Mouse (Mus musculus) left cerebral cortex, adult 2 months (tissue): Measurements from ENCODE around the gene Jsrp1. TPM values are rescaled to one million over a fixed set of nuclear protein-coding genes. Genes with fewer than 3 reads are reported as not detected.
A peak's percentile ranks its signal among the peaks of the same experiment; 100 is the strongest.
"Not testable (repeated sequence)": the region's sequence is repeated elsewhere in the genome, so short reads cannot be mapped to it uniquely, and the experiment has no call there.

ENCODE experiments used
- DNase-seq, 2 experiments: peaks; one replicate each; pipeline ENCODE4 v3.0.0; 2021 to 2022; ENCODE audit warnings: low spot score in 2 of 2, mixed read lengths in 1 of 2; ENCODE audit errors: extremely low spot score in 1 of 2
- H3K27ac ChIP-seq: fragments of 200-600 bp; 2 replicates; pipeline ENCODE4 v1.8.1; 2022
- H3K4me3 ChIP-seq: fragments of 200-600 bp; 2 replicates; pipeline ENCODE4 v1.8.1; 2022
- CTCF ChIP-seq: fragments of 200-600 bp; IDR thresholded peaks from 2 replicates; pipeline ENCODE4 v1.8.1; 2022; ENCODE audit warnings: antibody characterized with exemption, mild to moderate bottlenecking, moderate library complexity
- intact Hi-C: fragments of 180-260 bp; cut with DNase I; formaldehyde crosslinking; loops from one replicate; pipeline ENCODE4 v1.15.1; 2025
- total RNA-seq, 2 experiments: library from RNA; stranded (reverse); gene quantifications; 2 replicates each; pipeline ENCODE4 v1.2.3; 2021

The Jsrp1 gene
- total RNA-seq, 2 experiments from 2014 or later, result 5.9 to 7.4 TPM

DNA sequence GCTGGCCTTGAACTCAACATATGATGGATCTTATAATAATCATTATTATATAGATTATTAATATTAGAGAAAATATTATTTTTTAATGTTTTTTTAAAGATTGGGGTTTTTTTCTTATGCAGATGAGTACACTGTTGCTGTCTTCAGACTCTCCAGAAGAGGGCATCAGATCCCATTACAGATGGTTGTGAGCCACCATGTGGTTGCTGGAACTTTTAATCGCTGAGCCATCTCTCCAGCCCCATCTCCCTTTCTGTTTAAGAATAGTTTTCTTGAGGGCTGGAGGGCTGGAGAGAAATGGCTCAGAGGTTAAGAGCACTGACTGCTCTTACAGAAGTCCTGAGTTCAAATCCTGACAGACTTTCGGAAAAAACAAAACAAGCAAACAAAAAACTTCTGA lies 8.7 kb upstream of the Jsrp1 start:
- intact Hi-C loops, result loop anchor here (2.0 kb wide), 1 partner anchor 59 kb away; no protein-coding TSS in a partner anchor
- TF ChIP-seq CTCF, result peak; percentile 84
- Histone ChIP-seq H3K4me3 (no peak overlapping the region), H3K27ac (no peak overlapping the region)
- no peak for DNase-seq

DNA sequence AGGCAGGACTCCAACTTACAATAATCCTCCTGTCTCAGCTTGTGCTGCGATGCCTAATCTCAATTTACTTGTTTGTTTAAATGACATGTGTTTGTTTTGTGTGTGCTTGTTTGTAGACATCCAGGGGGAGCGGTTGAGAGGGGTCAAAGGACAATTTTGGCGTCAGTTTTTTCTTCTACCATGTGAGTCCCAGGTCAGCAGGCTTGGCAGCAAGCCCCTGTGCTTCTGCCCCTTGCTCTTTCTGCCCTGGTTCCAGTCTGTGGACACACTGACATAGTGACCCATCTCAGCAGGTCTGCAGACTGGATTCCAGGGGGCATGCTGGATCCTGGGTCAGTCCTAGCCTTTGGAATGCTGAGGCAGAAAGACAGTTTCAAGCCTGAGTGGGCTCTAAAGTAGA lies 6.1 kb upstream of the Jsrp1 start:
- H3K4me3 ChIP-seq, result no peak overlapping the region
- no peak for TF ChIP-seq CTCF
- DNase-seq, result no peak
- H3K27ac ChIP-seq, result no peak overlapping the region
- intact Hi-C loops, result no loop called here

DNA sequence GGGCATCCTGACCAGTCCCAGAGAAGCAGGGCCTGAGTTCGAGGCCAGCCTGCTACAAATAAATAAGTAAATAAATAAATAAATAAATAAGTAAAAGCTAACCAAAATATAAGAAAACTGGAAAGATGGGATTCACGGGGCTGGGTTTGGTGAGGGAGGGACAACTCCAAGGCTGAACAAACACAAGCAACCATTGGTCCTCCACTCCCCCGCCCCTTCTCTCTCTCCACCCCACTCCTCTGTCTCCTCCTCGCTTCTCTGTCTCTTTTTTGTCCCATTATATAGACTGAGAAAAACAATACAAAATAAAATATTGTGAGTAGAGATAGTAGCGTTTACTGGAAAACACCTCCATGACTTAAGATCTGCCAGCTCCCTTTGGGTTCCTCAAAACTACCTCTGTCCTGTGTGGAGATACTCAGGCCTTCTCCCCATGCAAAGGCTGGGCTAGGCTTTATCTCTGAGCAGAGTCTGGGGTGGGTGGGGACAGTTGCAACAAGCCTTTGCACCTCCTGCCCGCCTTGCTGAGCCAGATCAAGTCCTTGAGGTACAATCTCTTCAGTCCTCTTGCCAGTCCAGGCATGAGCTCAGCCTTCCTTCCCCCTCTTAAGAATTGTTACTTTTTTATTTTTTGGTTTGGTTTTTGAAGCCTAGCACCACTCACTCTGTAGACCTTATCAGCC lies 5.4 kb upstream of the Jsrp1 start:
- Histone ChIP-seq H3K4me3 (no peak overlapping the region), H3K27ac (no peak overlapping the region)
- DNase-seq, result no peak
- intact Hi-C loops, result no loop called here
- no peak for TF ChIP-seq CTCF

DNA sequence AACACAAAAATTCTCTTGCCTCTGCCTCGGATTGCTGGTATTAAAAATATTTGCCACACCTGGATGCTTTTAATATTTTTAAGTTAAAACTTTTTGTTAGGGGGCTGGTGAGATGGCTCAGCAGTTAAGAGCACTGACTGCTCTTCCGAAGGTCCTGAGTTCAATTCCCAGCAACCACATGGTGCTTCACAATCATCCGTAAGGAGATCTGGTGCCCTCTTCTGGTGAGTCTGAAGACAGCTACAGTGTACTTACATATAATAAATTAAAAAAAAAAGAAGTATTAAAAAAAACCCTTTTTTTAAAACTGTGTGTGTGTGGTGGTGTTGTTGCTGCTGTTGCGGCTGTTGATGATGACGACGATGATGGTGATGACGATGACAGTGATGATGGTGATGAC lies 4.7 kb upstream of the Jsrp1 start:
- intact Hi-C loops, H3K27ac ChIP-seq, H3K4me3 ChIP-seq, DNase-seq: not testable (repeated sequence)
- peak; percentile 30 for TF ChIP-seq CTCF

DNA sequence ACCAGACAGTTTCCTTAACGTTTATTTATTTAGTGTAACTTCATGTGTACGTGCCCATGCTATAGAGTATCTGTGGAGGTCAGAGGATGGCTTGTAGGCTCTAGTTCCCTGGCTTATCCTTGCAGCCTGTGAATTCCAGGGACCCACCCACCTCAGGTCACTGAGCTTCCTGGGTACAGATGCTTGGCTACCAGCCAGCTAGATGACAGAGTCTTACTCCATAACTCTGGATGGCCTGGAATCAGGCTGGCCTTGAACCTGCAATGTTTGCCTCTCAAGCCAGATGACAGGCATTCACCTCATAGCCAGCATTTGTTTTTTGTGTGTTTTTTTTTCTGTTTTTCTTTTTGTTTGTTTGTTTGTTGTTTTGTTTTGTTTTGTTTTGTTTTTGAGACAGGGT lies 3.9 kb upstream of the Jsrp1 start:
- TF ChIP-seq CTCF, result no peak
- DNase-seq, result no peak
- H3K4me3 ChIP-seq, result no peak overlapping the region
- H3K27ac ChIP-seq, result no peak overlapping the region
- intact Hi-C loops, result no loop called here

DNA sequence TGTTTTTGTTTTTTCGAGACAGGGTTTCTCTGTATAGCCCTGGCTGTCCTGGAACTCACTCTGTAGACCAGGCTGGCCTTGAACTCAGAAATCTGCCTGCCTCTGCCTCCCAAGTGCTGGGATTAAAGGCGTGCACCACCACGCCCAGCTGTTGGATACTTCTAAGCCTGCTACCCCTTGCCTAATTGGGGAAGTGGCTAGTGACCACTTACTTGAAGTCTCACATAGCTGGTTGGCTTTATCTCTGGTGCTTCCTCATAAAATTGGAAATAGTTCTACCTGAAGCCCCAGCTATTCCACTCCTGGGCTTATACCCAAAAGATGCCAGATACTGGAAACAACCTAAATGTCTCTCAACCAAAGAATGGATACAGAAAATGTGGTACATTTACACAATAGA lies 3.0 kb upstream of the Jsrp1 start:
- H3K27ac ChIP-seq, DNase-seq, intact Hi-C loops, H3K4me3 ChIP-seq: not testable (repeated sequence)

DNA sequence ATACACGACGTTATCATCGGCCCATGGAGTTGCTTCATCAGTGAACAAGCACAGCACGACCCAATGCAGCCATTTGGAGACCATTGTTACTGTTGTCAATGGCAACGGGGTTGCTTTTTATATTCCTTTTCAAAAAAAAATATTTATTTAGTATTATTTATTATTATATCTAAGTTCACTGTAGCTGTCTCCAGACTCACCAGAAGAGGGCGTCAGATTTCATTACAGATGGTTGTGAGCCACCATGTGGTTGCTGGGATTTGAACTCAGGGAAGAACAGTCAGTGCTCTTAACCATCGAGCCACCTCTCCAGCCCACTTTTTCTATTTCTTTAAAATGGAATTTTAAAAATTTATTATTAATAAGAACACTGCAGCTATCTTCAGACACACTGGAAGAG lies 1.5 kb upstream of the Jsrp1 start:
- DNase-seq, result no peak
- H3K4me3 ChIP-seq, result no peak overlapping the region
- intact Hi-C loops, result no loop called here
- H3K27ac ChIP-seq, result no peak overlapping the region
- peak; percentile 6; the same call in 1 of the 2 replicates for TF ChIP-seq CTCF

DNA sequence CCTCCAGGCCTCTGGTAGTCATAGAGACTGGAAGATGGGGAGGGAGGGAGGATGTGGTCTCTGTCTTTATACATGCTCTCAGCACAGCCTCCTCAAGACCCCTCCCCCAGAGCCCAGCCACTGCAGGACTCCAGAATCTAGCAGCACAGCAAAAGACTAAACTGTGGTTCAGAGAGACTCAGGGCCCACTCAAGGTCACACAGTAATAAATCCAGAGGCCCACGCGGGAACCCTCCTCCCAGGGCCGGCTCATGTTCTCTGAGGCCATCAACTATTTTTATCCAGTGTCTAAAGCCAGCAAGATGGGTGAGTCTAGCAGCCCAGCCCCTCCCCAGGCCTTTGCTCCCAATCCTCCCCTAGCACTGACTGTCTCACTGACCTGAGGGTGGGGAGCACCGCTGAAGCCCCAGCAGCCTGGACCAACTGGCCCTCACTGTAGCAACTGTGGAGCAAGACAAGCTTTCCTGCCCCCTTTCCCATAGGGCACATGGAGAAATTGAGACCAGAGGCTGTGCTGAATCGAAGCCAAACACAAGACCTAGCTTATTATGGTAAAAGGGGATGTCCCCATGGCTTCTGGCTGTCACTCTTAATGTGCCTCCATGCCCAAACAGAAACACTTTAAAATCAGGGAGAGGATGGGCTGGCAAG lies 782 bp downstream of the Jsrp1 start:
- H3K4me3 ChIP-seq, result no peak overlapping the region
- no peak overlapping the region for H3K27ac ChIP-seq
- TF ChIP-seq CTCF, result no peak
- DNase-seq, result no peak
- intact Hi-C loops, result no loop called here

DNA sequence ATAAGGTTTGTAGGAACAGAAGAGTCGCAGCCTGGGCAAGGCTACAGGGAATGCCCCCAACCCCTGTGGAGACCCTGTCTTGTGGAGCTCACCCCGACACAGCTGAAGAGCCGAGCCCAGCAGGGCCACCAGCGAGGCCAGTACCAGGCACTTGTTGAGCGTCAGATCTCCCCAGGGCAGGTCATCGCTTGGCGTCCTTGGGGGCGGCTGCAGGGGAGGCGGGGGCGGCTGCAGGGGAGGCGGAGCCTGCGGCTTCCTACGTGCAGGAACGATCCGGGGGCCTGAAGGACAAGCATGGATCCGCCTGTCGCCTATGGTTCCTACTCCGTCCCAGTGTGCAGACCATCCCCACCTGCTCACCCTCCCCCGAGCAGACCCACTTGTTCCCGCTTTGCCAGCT lies 3.2 kb downstream of the Jsrp1 start:
- no peak for DNase-seq
- Histone ChIP-seq H3K4me3 (no peak overlapping the region), H3K27ac (no peak overlapping the region; the same call in 1 of the 2 replicates)
- no peak for TF ChIP-seq CTCF
- intact Hi-C loops, result no loop called here

DNA sequence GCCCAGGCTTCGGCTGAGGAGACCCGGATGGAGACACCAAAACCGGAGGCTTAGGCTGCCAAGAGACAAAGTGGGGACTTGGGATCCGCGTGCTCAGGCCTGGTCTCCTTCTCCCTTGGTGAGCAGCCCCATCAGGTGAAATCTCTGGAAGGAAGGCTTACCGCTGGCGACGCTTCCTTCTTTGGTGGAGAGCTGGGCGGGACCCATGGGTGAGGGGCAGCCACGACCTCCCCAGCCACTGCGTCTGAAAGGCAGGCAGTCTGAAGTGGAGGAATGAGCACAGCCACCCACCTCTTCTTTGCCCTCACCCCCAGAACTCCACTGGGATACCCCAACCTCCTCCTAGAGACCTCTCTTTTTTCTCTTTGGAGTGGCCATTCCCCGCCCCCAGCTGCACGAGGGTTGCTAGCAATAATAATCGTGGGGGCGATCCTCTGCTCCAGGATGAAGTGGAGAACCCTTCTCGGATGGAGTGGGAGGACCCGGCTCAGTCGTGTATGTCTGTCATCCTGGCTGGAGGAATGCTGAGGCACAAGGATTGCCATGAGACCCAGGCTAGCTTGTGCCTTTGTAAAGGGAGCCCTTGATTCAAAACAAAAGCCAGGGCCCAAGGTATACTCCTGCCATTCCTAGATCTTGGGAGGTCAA lies 4.2 kb downstream of the Jsrp1 start:
- Histone ChIP-seq H3K4me3 (peak overlapping the region; percentile 37), H3K27ac (peak overlapping the region; percentile 94)
- intact Hi-C loops, result loop anchor here (5.0 kb wide), 2 partner anchors 62 to 68 kb away; no protein-coding TSS in a partner anchor
- peak in 1 of 2 experiments; percentile 45 for DNase-seq
- no peak for TF ChIP-seq CTCF

DNA sequence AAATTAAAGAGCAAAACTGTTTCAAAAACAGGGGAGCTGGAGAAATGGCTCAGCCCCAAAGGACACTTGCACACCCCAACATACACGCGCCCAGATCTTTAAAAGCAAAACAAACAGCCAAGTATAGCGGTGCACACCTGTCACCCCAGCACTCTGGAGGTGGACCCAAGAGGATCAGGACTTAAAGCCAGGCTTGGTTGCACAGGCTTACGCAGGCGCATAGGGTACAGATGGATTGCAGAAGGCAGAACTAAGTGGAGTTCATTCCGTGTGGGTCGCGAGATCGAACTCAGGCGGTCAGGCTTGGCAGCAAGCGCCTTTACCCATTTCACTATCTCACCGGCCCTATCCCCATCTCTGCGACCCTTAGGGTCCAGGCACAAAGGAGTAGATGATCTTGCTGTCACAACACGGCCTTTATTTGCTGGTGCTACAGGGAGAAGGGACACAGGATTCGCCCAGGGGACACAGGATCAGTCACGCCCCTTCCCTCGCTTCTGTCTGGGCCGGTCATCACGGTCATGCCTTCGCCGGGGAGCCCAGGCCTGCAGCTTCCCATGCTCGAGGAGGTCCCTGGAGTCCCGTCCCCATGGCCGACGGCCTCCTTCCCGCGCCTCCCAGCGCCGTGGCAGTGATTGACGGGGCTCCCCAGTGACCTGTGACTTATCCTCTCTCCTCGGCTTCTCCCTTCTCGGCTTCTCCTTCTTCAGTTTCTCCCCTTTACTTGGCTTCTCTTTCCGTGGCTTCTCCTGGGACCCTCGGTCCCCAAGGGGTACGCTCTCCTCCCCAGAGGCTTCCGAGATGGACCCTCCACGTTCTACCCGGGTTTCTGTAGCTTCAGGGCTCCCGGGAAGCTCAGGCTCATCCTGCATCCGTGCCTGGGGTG lies 5.0 kb downstream of the Jsrp1 start:
- peak overlapping the region; percentile 94 for H3K27ac ChIP-seq
- no peak for TF ChIP-seq CTCF
- DNase-seq, result no peak
- intact Hi-C loops, result loop anchor here (5.0 kb wide), 2 partner anchors 61 to 69 kb away; no protein-coding TSS in a partner anchor
- H3K4me3 ChIP-seq, result peak overlapping the region; percentile 37
